Mouse (Mus musculus): ENCODE measurements at regions not wholly inside any gene's neighbourhood (a gene's known extent, or its start where the extent isn't known, plus 50 kb on each side); places are given as distances from the start of the nearest gene placed in this dataset.

DNA sequence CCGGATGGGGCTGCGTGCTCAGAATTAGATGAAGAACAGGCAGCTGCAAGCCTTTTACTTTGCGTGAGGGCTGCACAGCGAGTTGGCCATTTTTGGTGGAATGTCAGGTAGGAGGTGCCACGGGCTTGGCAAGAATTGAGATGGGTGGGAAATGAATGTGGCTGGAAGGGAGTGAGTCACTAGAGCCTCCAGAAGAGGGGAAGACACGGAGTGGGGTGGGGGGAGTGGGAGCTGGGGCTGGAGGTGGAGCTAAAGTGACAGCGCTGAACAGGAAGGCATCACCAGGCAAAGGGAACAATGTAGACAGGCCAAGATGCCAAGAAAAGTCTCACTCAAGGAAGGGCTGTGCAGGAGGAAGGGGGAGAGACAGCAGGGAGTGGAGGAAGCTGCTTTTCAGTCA, 121.4 kb upstream of the Zc3h12a start:
- H3K36me3 ChIP-seq (replicated peaks): no peaks in the 10 kb centered on the region
- no peak overlapping the region for H3K4me3 ChIP-seq
- no peak overlapping the region for H3K27ac ChIP-seq
- peaks cover 28% of the 10 kb centered on the region for H3K4me1 ChIP-seq
- H3K9me3 ChIP-seq: no peaks in the 10 kb centered on the region
- peaks cover 11% of the 10 kb centered on the region for H3K27me3 ChIP-seq (ENCODE audit: poor library complexity, severe bottlenecking)
- DNase-seq (ENCODE audit: extremely low spot score, low spot score): no peak
- 58% methylated on average over 7 of the region's 7 CpGs for WGBS

DNA sequence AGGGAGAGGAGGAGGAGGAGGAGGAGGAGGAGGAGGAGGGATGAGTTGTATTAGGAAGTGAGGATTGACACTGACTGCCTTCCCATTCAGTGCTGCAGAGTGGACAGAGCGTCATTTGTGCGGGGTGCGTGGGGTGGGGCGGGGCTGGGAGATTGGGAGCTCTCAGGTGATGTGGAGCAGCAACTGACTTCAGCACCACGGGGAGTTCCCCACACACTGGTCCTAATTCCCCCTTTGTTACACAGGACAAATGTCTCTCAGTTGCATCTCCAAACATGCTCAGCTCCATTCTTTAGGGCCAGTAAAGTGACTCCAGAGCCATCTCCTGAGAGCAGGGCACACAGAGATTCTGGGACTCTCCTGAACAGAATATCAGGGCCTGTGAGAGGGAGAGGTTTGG, 118.5 kb upstream of the Zc3h12a start:
- Histone ChIP-seq H3K4me3 (no peak overlapping the region), H3K27me3 (ENCODE audit: poor library complexity, severe bottlenecking) (peaks cover 8% of the 10 kb centered on the region; the same call in 1 of the 2 replicates), H3K4me1 (peaks cover 31% of the 10 kb centered on the region), H3K9me3 (no peaks in the 10 kb centered on the region), H3K27ac (no peak overlapping the region), H3K36me3 (replicated peaks) (no peaks in the 10 kb centered on the region)
- WGBS: 15% methylated on average over 5 of the region's 5 CpGs
- no peak for DNase-seq (ENCODE audit: extremely low spot score, low spot score)

DNA sequence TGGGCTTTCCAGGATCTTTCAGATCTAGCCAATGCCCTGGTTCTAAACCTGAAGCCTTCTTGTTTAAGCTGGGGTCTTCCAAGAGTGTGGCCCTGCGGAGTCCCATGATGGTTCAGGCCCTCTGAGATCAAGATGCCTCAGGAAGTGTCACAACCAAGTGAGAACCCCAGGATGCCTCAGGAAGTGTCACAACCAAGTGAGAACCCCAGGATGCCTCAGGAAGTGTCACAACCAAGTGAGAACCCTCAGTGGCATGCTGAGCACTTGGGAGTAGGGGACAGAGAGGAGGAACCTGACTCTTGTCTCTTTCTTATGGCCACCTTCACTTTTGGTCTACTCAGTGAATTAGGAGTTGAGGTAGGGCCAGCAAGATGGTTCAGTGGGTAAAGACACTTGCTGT, 114.9 kb upstream of the Zc3h12a start:
- no peaks in the 10 kb centered on the region for H3K36me3 ChIP-seq (replicated peaks)

DNA sequence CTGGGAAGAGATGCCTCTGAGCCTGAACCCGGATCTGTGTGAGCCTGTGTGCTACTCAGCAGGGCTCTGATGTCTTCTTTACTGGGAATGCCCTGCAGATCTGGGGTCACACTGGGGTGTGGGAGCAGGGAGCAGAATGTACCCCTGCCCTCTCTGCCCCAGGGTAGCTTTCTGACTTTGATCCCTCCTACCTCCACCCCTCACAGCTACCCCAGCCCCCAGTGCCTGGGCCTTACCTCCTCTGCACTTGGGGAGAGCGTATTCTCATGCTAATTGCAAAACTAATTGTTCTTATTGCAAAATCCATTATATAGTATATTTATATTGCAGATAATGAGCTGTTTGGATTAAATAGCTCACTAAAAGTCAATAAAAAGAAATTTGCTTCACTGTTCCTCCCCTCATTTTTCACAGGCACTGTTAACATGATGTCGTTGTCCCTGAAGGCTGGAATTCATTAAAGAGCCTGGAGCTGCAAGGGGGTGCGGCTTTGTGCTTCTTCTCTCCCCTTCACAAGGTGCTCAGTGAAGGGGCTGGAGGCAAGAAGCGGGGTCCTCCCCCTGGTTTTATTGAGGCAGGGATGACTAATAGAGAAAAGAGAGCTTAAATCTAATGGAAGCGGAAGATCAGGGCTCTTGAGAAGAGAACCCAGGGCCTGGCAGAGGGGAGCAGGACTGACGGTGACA, 114.1 kb upstream of the Zc3h12a start:
- 27% methylated on average over 7 of the region's 7 CpGs for WGBS
- H3K4me3 ChIP-seq: no peak overlapping the region

More for the DNA sequence above, 114.9 kb upstream of the Zc3h12a start:
- Histone ChIP-seq H3K4me1 (peaks cover 21% of the 10 kb centered on the region), H3K27ac (no peak overlapping the region), H3K4me3 (no peak overlapping the region), H3K9me3 (no peaks in the 10 kb centered on the region), H3K27me3 (ENCODE audit: poor library complexity, severe bottlenecking) (peaks cover 8% of the 10 kb centered on the region)
- no peak for DNase-seq (ENCODE audit: extremely low spot score, low spot score)
- 87% methylated on average over 1 of the region's 1 CpGs for WGBS

GRCm38 (mm10) chr4:125231711-125232260, 104.1 kb upstream of the Zc3h12a start:
- no peak overlapping the region for H3K27ac ChIP-seq
- H3K4me3 ChIP-seq: no peak overlapping the region
- H3K36me3 ChIP-seq (replicated peaks): no peaks in the 10 kb centered on the region
- H3K9me3 ChIP-seq: no peaks in the 10 kb centered on the region
- peaks cover 76% of the 10 kb centered on the region for H3K27me3 ChIP-seq (ENCODE audit: poor library complexity, severe bottlenecking)
- peaks cover 12% of the 10 kb centered on the region for H3K4me1 ChIP-seq
- WGBS: 5% methylated on average over 12 of the region's 12 CpGs
- peak; percentile 41 for DNase-seq (ENCODE audit: extremely low spot score, low spot score)

More for the DNA sequence above, 114.1 kb upstream of the Zc3h12a start:
- Histone ChIP-seq H3K27me3 (ENCODE audit: poor library complexity, severe bottlenecking) (peaks cover 16% of the 10 kb centered on the region), H3K36me3 (replicated peaks) (no peaks in the 10 kb centered on the region), H3K9me3 (no peaks in the 10 kb centered on the region), H3K4me1 (peaks cover 21% of the 10 kb centered on the region), H3K27ac (no peak overlapping the region)
- DNase-seq (ENCODE audit: extremely low spot score, low spot score): no peak

GRCm38 (mm10) chr4:125227194-125227593, 99.6 kb upstream of the Zc3h12a start:
- DNase-seq (ENCODE audit: extremely low spot score, low spot score): no peak
- H3K9me3 ChIP-seq: no peaks in the 10 kb centered on the region
- 95% methylated on average over 6 of the region's 6 CpGs for WGBS

GRCm38 (mm10) chr4:125222922-125223321, 95.3 kb upstream of the Zc3h12a start:
- DNase-seq (ENCODE audit: extremely low spot score, low spot score): no peak
- WGBS: 88% methylated on average over 6 of the region's 6 CpGs

More at GRCm38 (mm10) chr4:125227194-125227593, 99.6 kb upstream of the Zc3h12a start:
- H3K4me3 ChIP-seq: no peak overlapping the region
- peaks cover 50% of the 10 kb centered on the region for H3K27me3 ChIP-seq (ENCODE audit: poor library complexity, severe bottlenecking)
- peaks cover 13% of the 10 kb centered on the region for H3K4me1 ChIP-seq
- no peak overlapping the region for H3K27ac ChIP-seq
- H3K36me3 ChIP-seq (replicated peaks): no peaks in the 10 kb centered on the region

DNA sequence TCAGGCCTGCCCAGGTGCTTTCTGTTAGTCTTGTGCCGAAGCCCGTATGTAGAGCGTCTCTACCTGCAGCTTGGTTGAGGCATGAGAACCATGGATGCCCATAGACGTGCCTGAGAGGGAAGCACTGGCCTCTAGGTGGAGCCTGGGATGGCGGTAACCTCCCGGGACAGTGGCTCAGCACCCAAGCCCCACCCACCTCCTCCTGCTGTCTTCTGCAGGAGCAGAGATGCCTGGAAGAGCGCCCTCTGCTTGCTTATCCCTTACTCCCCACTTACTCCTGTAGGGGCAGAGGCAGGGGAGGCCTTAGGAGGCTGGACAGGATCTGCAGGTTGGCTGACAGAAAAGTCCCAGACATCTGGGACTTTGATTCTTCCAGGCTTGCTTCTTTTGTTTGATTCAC, 92.7 kb upstream of the Zc3h12a start:
- 35% methylated on average over 7 of the region's 7 CpGs for WGBS

More at GRCm38 (mm10) chr4:125222922-125223321, 95.3 kb upstream of the Zc3h12a start:
- Histone ChIP-seq H3K27ac (no peak overlapping the region), H3K4me1 (peaks cover 9% of the 10 kb centered on the region; the same call in 1 of the 2 replicates), H3K27me3 (ENCODE audit: poor library complexity, severe bottlenecking) (peaks cover 32% of the 10 kb centered on the region), H3K4me3 (no peak overlapping the region), H3K36me3 (replicated peaks) (no peaks in the 10 kb centered on the region), H3K9me3 (no peaks in the 10 kb centered on the region)

DNA sequence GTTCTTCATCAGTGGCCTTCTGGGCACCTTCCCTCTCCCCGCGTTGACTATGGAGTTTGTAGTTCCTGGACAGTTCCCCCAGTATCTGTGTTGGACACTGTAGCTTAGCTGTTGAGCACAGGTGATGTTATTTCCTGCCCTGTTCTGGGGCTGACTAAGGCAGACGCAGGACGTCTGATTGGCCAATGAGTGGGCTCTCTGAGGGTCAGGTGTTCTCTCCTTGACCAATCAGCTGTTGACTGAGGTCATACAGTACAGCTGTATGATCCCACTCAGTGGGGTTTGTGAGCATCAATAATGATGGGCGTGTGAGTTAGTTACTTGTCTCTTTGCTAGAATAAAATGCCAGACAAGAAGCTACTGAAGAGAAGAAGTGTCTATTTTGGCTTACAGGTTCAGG, 91.6 kb upstream of the Zc3h12a start:
- no peaks in the 10 kb centered on the region for H3K36me3 ChIP-seq (replicated peaks)
- H3K27ac ChIP-seq: no peak overlapping the region
- H3K4me3 ChIP-seq: no peak overlapping the region
- 0 out of 2 replicates have a peak, but pooled peaks cover under 1% of the 10 kb centered on the region for H3K4me1 ChIP-seq
- peaks cover 32% of the 10 kb centered on the region for H3K27me3 ChIP-seq (ENCODE audit: poor library complexity, severe bottlenecking)
- 93% methylated on average over 5 of the region's 5 CpGs for WGBS
- no peak for DNase-seq (ENCODE audit: extremely low spot score, low spot score)
- peaks cover 11% of the 10 kb centered on the region for H3K9me3 ChIP-seq

More for the DNA sequence above, 92.7 kb upstream of the Zc3h12a start:
- DNase-seq (ENCODE audit: extremely low spot score, low spot score): no peak
- no peak overlapping the region for H3K27ac ChIP-seq
- H3K9me3 ChIP-seq: peaks cover 11% of the 10 kb centered on the region
- H3K27me3 ChIP-seq (ENCODE audit: poor library complexity, severe bottlenecking): peaks cover 32% of the 10 kb centered on the region
- H3K4me1 ChIP-seq: peaks cover 9% of the 10 kb centered on the region; the same call in 1 of the 2 replicates
- H3K36me3 ChIP-seq (replicated peaks): no peaks in the 10 kb centered on the region
- no peak overlapping the region for H3K4me3 ChIP-seq

DNA sequence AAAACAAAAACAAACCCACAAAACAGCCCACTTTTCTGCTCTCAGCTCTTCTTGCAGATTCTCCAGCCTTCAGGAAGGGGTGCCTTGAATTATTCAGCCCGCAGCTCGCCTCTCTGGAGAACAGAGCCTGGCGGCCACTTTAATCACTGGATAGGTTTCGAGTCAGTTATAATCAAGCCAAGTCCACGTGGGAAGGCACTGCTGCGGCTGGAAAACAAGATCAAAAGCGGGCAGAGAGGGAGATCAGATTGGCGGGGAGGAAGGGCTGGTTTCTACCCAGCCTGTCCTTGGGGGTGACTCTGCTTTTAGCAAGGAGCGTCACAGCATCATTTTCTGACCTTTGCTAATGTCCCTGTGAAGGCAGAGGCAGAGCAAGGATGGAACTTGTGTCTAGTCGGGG, 86.7 kb upstream of the Zc3h12a start:
- H3K27ac ChIP-seq: no peak overlapping the region
- no peak for DNase-seq (ENCODE audit: extremely low spot score, low spot score)
- WGBS: 79% methylated on average over 10 of the region's 10 CpGs
- H3K36me3 ChIP-seq (replicated peaks): no peaks in the 10 kb centered on the region
- 0 out of 2 replicates have a peak, but pooled peaks cover 11% of the 10 kb centered on the region for H3K4me1 ChIP-seq
- H3K4me3 ChIP-seq: no peak overlapping the region
- peaks cover 11% of the 10 kb centered on the region for H3K9me3 ChIP-seq
- H3K27me3 ChIP-seq (ENCODE audit: poor library complexity, severe bottlenecking): peaks cover 15% of the 10 kb centered on the region

- Histone ChIP-seq H3K36me3 (replicated peaks) (no peaks in the 10 kb centered on the region), H3K9me3 (peaks cover 11% of the 10 kb centered on the region), H3K27me3 (ENCODE audit: poor library complexity, severe bottlenecking) (peaks cover 11% of the 10 kb centered on the region), H3K4me1 (0 out of 2 replicates have a peak, but pooled peaks cover 11% of the 10 kb centered on the region), H3K4me3 (no peak overlapping the region), H3K27ac (no peak overlapping the region)
- DNase-seq (ENCODE audit: extremely low spot score, low spot score): no peak
- WGBS: 64% methylated on average over 7 of the region's 7 CpGs
These were observed 84.5 kb upstream of the Zc3h12a start for GRCm38 (mm10) chr4:125212176-125212530.

- peaks cover 11% of the 10 kb centered on the region for H3K27me3 ChIP-seq (ENCODE audit: poor library complexity, severe bottlenecking)
- H3K4me3 ChIP-seq: no peak overlapping the region
- no peak for DNase-seq (ENCODE audit: extremely low spot score, low spot score)
- WGBS: 65% methylated on average over 4 of the region's 4 CpGs
- 0 out of 2 replicates have a peak, but pooled peaks cover 11% of the 10 kb centered on the region for H3K4me1 ChIP-seq
- no peak overlapping the region for H3K27ac ChIP-seq
- H3K9me3 ChIP-seq: peaks cover 11% of the 10 kb centered on the region
- H3K36me3 ChIP-seq (replicated peaks): no peaks in the 10 kb centered on the region
These were observed 84.0 kb upstream of the Zc3h12a start for GRCm38 (mm10) chr4:125211459-125212175.

DNA sequence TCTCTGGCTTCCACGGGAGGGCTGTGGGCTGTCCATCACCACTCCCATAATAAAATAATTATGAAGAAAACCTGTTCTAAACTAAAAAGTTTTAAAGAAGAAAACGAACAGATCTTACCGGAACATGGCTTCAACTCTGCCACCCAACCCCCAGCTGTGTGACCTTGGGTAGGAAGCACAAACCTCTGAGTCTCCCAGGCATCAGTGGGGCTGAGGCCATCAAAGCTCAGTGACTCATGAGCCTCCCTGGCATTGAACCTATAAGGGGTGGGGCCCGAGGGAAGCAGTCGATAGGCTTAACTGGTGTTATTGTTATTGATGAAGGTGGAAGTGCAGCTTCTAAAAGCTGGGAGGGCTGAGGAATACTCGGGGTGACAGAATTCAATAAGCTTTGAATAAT, 83.1 kb upstream of the Zc3h12a start:
- DNase-seq (ENCODE audit: extremely low spot score, low spot score): no peak
- H3K27me3 ChIP-seq (ENCODE audit: poor library complexity, severe bottlenecking): peaks cover 11% of the 10 kb centered on the region
- H3K9me3 ChIP-seq: peaks cover 4% of the 10 kb centered on the region
- H3K4me3 ChIP-seq: no peak overlapping the region
- H3K4me1 ChIP-seq: 0 out of 2 replicates have a peak, but pooled peaks cover 11% of the 10 kb centered on the region
- no peak overlapping the region for H3K27ac ChIP-seq
- no peaks in the 10 kb centered on the region for H3K36me3 ChIP-seq (replicated peaks)
- 83% methylated on average over 6 of the region's 6 CpGs for WGBS
